Mouse (Mus musculus) intestine, postnatal 0 days (tissue): ENCODE measurements around the gene Grn. TPM values are rescaled to one million over a fixed set of nuclear protein-coding genes. Genes with fewer than 3 reads are reported as not detected.

ENCODE experiments used
- ATAC-seq: fragments of 200-750 bp; cut with Nextera tagmentation; 2 replicates; pipeline ENCODE4 v1.8.0; 2017; ENCODE audit warnings: mild to moderate bottlenecking, moderate TSS enrichment, moderate library complexity
- H3K27ac ChIP-seq: fragments of 300-500 bp; sonication (generic); 2 replicates; pipeline ENCODE4 v1.5.1; 2014; ENCODE audit warnings: mild to moderate bottlenecking, low read depth, low read length, moderate library complexity
- H3K27me3 ChIP-seq: fragments of 300-500 bp; sonication (generic); replicated peaks from 2 replicates; pipeline ENCODE4 v1.6.1; 2014; ENCODE audit warnings: low read length, mixed read lengths; ENCODE audit not compliant: control insufficient read depth, insufficient read depth
- H3K36me3 ChIP-seq: fragments of 300-500 bp; sonication (generic); 2 replicates; pipeline ENCODE4 v1.6.1; 2014; ENCODE audit warnings: mild to moderate bottlenecking, moderate library complexity; ENCODE audit not compliant: control insufficient read depth, insufficient read depth
- H3K4me1 ChIP-seq: fragments of 300-500 bp; sonication (generic); replicated peaks from 2 replicates; pipeline ENCODE4 v1.6.1; 2014; ENCODE audit warnings: antibody characterized with exemption, low read length, mixed read lengths; ENCODE audit not compliant: control insufficient read depth, insufficient read depth
- H3K4me2 ChIP-seq: fragments of 300-500 bp; sonication (generic); replicated peaks from 2 replicates; pipeline ENCODE4 v1.6.1; 2014; ENCODE audit warnings: low read depth, mild to moderate bottlenecking, moderate library complexity
- H3K4me3 ChIP-seq: fragments of 300-500 bp; sonication (generic); 2 replicates; pipeline ENCODE4 v1.5.1; 2014; ENCODE audit warnings: low read depth, low read length
- H3K9ac ChIP-seq: fragments of 300-500 bp; sonication (generic); 2 replicates; pipeline ENCODE4 v1.6.1; 2014; ENCODE audit warnings: mild to moderate bottlenecking, low read depth, low read length
- H3K9me3 ChIP-seq: fragments of 300-500 bp; sonication (generic); 2 replicates; pipeline ENCODE4 v1.6.1; 2016; ENCODE audit warnings: mixed run types; ENCODE audit not compliant: control insufficient read depth
- CTCF ChIP-seq: sonication (generic); IDR thresholded peaks from 2 replicates; pipeline ENCODE4 v1.5.1; 2016; ENCODE audit warnings: low read depth, mild to moderate bottlenecking, control low read depth, antibody characterized with exemption, moderate library complexity
- WGBS: fragments of 180-500 bp; shearing (Covaris S2); extraction: QIAGEN DNeasy Blood & Tissue Kit; methylation state at CpG from one replicate; pipeline ENCODE4 v1.1.7; 2014; 5-methylcytosine and 5-hydroxymethylcytosine counted together
- microRNA-seq: library from miRNA; unstranded; fragments of <30 nt; microRNA quantifications from one replicate; pipeline ENCODE4, GENCODE M21; 2016
- polyA plus RNA-seq: library from polyadenylated mRNA; unstranded; fragments of >200 nt; fragmentation: Nextera tagmentation; extraction: Ambion mirVana; gene quantifications from 2 replicates; pipeline ENCODE4 v1.2.1, GENCODE M21; 2015

Gene Grn
- polyA plus RNA-seq, 1 experiment from 2014 or later = 339 TPM

DNA sequence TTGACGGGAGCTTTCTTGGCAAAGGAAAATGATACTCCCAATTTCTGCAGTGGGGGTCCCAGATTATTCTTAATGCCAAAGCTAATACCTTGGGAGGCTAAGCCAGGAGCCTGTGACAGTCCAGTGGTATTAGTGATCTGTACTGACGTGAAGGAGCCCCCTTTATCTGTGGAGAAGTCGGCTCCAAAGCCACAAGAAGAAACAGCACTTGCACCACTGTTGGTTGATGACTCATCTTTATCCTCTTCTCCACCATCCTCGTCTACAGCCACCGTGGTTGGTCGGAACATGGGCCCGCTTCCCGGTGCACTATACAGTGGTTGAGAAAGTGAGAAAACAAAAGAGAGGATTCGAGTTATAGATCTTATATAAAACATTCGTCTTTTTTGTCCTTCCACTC is 51.7 kb downstream of the Grn start:
- no peaks in the 10 kb centered on the region for H3K9me3 ChIP-seq
- H3K36me3 ChIP-seq = peaks cover 69% of the 10 kb centered on the region
- H3K9ac ChIP-seq = no peak overlapping the region
- WGBS = 91% methylated on average over 10 of the region's 10 CpGs
- no peak overlapping the region for H3K27ac ChIP-seq
- no peaks in the 10 kb centered on the region for H3K27me3 ChIP-seq
- no peak for ATAC-seq
- H3K4me1 ChIP-seq = no peaks in the 10 kb centered on the region
- H3K4me2 ChIP-seq = no peak overlapping the region
- TF ChIP-seq CTCF = no peak
- H3K4me3 ChIP-seq = no peak overlapping the region

Small RNAs within 50 kb of the gene (microRNA-seq; reads per million reads assigned to microRNA genes)
- not detected for gene Mir6930

Other genes with a start within 250 kb of the Grn start
- 103 and 107 TPM in 2 replicates for gene Lsm12, start 245.0 kb upstream of the Grn start, polyA plus RNA-seq
- 20.4 and 21.1 TPM in 2 replicates for gene G6pc3, start 240.7 kb upstream of the Grn start, polyA plus RNA-seq
- gene Hdac5, start 200.1 kb upstream of the Grn start, polyA plus RNA-seq = 30.1 and 30.4 TPM in 2 replicates
- 2.7 and 3.4 TPM in 2 replicates for gene BC030867, start 181.4 kb upstream of the Grn start, polyA plus RNA-seq
- 0.05 and 0.09 TPM in 2 replicates for gene Asb16, start 161.6 kb upstream of the Grn start, polyA plus RNA-seq
- gene Tmub2, start 145.4 kb upstream of the Grn start, polyA plus RNA-seq = 43.3 and 44.2 TPM in 2 replicates
- 8.6 and 10.5 TPM in 2 replicates for gene Atxn7l3, start 133.7 kb upstream of the Grn start, polyA plus RNA-seq
- 39.6 and 41.9 TPM in 2 replicates for gene Ubtf, start 110.6 kb upstream of the Grn start, polyA plus RNA-seq
- 0.29 and 0.34 TPM in 2 replicates for gene Slc4a1, start 64.1 kb upstream of the Grn start, polyA plus RNA-seq
- 5.2 and 5.3 TPM in 2 replicates for gene Rundc3a, start 36.9 kb upstream of the Grn start, polyA plus RNA-seq
- 283 and 296 TPM in 2 replicates for gene Slc25a39, start 22.4 kb upstream of the Grn start, polyA plus RNA-seq
- 1.7 and 1.8 TPM in 2 replicates for gene Fam171a2, start 17.4 kb downstream of the Grn start, polyA plus RNA-seq
- gene Itga2b, start 39.8 kb downstream of the Grn start, polyA plus RNA-seq = 2.5 and 2.6 TPM in 2 replicates
- 18.9 and 22.3 TPM in 2 replicates for gene Gpatch8, start 126.1 kb downstream of the Grn start, polyA plus RNA-seq
- 11.2 and 12.7 TPM in 2 replicates for gene Gm11627, start 149.1 kb downstream of the Grn start, polyA plus RNA-seq
- 6.0 and 6.2 TPM in 2 replicates for gene Fzd2, start 174.1 kb downstream of the Grn start, polyA plus RNA-seq
- 0.09 and 0.14 TPM in 2 replicates for gene Meioc, start 233.4 kb downstream of the Grn start, polyA plus RNA-seq